Mouse (Mus musculus) testis, postnatal 10 days (tissue): Measurements from ENCODE around the gene Tomm40.
A peak's percentile ranks its signal among the peaks of the same experiment; 100 is the strongest.

Experiments
- DNase-seq: peaks from one replicate; pipeline ENCODE4 v3.0.0; 2021; ENCODE audit warnings: low spot score

Tomm40 gene

DNA sequence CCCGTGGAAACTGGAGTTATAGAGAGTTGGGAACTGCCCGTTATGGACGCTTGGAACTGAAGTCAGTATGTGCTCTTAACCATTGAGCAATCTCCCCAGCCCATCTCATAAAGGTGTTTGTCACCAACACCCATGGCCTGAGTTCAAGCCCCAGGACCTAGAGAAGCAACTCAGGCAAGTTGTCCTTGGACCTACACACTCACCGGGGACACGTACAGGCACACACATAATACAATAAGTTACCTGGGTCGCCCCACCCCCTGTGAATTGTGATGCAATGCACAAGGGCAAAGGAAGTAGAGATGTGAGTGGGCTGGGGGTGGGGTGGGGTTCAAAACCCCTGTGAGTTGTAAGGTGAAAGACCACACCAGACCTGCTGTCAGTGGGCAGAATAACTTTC, 28.7 kb downstream of the Tomm40 start:
- no peak for DNase-seq

DNA sequence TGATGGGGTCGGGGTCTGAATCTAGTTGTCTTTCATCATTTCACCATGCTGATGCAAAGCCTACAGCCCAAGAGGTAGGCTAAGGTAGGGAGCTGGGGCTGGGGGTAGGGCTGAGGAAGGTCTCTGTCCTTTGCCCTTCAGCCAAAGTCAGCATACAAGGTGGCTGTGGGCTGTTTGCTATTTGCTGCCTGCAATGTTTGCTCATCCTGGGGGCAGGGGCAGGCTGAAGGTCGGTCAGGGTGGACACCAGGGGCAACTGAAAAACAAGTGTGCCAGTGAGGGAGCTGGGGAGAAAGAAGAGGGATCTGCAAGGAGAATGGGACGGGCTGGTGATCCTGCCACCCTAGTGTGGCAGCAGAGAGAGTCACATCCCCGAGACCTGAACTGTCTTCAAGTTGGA, 29.9 kb downstream of the Tomm40 start:
- DNase-seq = no peak

DNA sequence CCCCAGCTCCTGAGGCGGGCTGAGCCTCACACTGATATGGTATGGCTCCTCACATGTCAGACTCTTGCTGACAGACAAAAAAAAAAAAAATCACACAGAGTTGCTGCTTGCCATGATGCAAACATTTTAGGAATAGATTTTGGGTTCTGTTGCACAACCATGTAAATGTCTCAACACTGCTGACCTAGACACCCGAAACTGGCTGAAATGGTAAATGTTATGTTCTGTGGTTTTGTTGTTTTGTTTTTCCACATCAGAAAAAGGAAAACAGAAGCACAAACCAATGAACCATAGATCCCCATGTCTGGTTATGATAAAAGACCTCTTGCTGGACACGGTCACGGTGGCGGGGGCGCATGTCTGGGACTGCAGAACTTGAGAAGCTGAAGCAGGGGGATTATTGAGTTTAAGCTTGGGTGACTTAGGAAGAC, 31.5 kb downstream of the Tomm40 start:
- no peak for DNase-seq

DNA sequence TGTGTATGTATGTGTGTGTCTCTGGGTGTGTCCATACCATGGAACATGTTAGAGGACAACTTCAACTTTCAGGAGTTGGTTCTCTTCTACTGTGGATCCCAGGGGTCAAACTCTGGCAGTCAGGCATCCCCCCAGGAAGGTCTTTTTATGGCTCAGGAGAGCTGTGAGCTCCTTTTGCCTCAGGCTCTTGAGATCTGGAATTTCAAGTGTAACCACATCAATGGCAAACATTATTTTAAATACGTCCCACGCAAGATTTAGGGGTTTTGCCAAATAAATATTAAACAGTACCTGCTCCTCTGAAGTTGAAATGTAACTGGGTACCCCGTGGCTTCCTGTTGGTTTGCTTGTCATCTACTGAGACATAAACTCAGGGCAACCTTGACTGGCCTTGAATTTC, 32.3 kb downstream of the Tomm40 start:
- no peak for DNase-seq

DNA sequence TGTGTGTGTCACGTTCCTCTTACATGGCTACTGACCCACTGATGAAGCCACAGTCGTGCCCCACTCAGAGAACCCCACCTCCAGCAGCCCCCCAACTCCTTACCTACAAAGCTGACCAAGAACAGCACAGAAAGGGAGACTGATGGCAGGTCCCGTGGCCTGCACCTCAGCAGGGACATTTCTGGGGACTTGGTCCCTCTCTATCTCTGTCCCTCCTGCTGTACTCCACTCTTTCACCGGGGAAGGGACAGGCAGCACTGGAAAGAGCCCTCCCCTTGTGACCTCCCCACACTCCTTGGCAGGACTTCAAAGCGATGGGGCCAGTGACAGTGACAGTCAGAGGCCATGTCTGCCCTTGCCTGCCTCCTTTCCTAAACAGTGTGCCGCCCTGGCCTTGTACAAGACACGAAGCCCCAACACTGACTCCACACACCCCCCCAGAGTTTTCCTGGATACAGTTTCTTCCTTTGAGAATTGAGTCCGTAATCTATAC, 34.0 kb downstream of the Tomm40 start, which contains the start of the genes Gm44805 and Apoc4:
Gene Gm44805 (minus strand): TSS at position 222 of the 493 bp plus-strand sequence.
Gene Apoc4 (minus strand): TSS at position 278 of the 493 bp plus-strand sequence.
- DNase-seq = no peak

DNA sequence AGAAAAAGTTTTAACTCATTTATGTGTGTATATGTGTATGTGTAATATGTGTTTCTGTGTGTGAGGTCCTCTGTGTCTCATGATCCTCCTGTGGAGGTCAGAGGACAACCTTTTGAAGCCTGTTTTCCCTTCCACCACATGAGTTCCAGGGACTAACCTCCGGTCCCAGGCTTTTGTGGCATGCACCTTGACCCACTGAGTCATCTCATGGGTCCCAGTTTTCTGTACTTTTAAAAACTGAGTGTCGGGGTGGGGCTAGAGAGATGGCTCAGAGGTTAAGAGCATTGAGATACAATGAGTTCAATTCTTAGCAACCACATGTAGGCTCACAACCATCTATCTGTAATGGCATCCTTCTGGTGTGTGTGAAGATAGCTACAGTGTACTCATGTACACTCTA, 34.5 kb downstream of the Tomm40 start:
- DNase-seq = no peak

DNA sequence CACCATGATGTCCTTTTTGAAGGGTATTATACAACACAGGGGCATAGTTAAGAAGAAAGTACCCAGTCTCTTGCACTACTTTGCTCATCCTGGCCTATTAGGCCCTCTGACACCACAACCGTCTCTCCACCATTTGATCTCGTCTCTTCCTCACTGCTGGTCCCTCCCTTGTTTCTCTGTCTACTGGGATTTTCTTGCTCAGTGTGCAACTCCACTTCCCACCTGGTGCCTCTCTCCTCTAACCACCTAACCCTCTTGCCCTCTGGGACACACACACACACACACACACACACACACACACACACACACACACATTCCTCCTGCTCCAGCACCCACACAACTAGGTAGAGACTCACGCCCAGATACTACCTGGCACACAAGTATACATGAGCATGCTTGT, 36.3 kb downstream of the Tomm40 start:
- DNase-seq = no peak

DNA sequence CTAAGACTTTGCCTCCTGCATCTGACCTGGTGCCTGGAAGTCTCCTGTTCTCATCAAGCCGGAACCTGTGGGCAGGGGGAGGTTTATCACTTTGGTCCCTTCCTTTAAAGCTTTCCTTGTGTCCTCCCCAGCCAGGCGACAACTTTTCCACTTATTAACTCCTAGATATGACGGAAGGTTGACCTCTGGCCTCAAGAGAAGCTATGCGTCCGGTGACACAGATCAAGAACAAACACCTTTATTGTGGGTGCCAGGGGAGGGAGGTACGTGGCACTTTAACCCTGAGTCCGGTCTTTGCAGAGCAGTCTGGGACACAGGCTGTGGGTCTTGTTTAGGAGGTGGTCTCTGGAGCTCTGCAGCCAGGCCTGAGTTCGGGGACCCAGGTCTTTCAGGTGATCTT, 37.4 kb downstream of the Tomm40 start, which contains the start of gene Apoc2:
Gene Apoc2 (minus strand): TSS at position 70 of the 400 bp plus-strand sequence.
- DNase-seq = no peak

DNA sequence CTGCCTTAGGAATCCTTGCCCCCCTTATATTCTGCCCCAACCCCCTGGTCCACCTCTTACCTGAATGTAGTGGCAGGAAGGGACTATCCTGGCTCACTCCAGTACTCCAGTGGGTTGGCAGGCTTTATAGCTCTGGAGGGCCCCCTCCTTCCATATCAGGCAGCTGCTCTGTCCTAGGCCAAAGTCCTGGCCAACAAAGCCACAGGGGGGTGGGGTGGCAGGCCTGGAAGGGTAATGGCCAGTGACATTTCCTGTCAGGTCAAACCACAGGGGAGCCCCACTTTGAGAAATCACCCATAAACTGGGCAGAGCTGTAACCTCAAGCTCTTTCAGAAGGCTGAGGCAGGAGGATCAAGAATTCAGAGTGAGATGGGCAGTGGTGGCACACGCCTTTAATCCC, 38.6 kb downstream of the Tomm40 start:
- DNase-seq = no peak

DNA sequence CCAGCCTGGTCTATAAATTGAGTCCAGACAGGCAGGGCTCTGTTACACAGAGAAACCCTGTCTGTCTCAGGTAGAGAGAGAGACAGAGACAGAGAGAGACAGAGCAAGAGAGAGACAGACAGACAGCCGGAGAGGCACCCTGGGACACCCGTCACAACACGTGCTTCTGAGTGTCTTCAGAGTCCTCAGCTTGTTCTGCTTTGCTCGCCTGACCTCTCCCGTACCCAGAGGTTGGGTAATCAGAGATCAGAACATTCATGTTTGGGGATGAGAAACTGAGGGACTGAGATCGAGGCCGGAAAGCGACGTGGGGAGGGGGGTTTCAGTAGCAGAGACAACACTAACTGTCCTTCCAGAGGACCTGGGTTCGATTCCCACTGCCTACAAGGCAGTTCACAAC, 39.4 kb downstream of the Tomm40 start:
- DNase-seq = no peak

DNA sequence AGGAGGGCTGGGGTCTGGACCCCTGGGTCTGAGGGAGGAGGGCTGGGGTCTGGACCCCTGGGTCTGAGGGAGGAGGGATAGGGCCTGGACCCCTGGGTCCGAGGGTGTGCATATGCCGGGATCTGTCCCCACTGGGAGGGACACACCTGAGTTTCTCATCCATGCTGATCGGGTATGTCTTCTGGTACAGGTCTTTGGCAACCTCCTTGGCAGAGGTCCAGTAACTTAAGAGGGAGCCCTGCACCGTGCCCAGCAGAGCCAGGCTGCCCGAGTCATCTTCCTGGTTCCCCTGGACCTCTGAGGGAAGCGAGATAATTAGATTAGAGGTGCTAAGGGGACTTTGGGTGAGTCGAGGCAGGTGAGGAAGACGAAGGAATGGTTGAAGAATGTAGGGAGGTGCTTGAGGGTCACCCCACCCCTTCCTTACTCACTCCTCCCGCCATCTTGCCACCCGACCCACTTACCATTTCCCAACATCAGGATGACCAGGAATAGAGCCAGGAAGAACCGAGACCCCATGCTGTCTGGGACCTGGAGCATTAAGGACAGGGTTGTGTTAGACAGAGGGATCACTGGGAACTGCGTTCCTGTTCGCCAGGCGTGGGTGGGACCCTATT, 42.0 kb downstream of the Tomm40 start:
- DNase-seq = no peak

DNA sequence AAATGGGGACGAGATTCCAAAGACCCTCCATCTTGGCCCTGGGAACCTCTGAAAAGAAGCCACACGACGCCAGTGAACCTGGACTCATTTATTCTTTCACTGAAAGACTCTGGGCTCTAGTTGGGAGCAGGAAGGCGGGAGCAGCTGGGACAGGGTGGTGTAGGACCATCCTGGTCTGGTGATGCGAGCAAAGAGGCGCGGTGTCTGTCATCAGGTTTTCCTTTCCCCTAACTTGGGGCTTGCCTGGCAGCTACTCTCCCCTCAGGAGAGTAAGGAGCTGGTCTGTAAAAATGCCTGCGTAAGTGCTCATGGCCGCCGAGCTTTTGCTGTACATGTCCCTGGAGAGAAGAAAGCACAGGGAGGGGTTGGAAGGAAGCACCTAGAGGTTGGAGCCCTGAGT, 43.7 kb downstream of the Tomm40 start:
- no peak for DNase-seq

DNA sequence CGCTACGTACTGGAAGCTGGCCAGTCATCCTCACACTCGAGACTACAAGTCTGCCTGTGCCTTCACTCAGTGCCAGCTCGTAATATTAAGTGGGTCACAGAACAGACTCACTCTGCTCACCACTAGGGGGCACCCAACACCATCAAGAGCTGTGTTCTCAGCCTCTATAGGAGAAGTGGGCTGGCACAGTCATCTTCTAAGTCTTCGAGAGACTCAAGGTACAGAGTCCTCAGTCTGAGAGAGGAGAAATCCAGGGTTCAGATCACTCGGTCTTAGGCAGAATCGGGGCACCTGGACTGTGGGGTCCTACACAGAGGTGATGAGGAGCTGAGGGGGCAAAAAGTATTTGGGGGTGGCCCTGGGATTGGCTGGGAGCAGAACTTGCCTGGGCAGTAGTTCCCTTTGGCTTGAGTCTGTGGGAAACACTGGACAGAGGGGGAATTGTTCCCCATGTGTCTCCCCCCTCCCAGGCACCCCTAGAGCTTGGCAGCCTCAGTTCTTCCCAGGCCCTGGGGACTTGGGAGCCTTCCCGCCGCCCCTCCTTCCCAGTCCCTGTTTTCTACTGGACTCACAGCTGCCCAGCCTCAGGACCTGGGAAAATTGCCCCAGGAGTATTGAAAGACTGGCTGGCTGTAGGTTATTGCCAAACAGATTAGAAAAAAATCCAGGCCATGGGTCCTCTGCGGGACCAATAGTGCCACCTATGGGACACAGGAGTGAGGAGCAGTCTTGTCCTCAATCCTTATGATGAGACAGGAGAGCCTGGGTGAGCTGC, 46.1 kb downstream of the Tomm40 start:
- DNase-seq = peak; percentile 94

DNA sequence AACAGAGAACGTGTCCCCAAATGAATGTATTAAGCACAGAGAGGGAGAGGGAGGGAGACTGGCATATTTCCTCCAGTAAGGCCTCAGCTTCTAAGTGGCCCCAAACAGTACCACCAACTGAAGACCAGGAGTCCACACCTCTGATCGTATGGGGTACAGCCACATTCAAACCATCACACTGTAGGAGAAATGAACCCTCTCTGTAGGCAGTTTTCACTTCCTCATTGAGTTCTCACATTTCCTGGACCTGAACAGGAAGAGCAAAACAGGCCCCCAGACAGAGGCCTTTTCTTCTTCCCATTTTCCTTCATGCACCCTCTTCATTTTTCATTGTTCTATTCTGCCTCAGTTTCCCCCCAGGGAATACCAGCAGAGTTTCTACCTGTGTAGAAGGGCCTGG, 47.8 kb downstream of the Tomm40 start:
- no peak for DNase-seq

DNA sequence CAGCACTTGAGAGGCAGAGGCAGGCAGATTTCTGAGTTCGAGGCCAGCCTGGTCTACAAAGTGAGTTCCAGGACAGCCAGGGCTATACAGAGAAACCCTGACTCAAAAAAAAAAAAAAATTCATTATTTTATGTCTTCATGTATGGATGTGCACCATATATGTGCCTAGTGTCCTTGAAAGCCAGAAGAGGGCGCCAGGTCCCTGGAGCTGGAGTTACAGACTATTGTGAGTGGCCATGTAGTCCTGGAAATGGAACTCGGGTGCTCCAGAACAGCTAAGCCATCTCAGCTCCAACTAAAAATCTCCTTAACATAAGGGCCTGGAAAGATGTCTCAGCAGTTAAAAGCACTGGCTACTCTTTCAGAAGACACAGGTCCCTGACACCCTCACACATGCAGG, 48.5 kb downstream of the Tomm40 start:
- no peak for DNase-seq

DNA sequence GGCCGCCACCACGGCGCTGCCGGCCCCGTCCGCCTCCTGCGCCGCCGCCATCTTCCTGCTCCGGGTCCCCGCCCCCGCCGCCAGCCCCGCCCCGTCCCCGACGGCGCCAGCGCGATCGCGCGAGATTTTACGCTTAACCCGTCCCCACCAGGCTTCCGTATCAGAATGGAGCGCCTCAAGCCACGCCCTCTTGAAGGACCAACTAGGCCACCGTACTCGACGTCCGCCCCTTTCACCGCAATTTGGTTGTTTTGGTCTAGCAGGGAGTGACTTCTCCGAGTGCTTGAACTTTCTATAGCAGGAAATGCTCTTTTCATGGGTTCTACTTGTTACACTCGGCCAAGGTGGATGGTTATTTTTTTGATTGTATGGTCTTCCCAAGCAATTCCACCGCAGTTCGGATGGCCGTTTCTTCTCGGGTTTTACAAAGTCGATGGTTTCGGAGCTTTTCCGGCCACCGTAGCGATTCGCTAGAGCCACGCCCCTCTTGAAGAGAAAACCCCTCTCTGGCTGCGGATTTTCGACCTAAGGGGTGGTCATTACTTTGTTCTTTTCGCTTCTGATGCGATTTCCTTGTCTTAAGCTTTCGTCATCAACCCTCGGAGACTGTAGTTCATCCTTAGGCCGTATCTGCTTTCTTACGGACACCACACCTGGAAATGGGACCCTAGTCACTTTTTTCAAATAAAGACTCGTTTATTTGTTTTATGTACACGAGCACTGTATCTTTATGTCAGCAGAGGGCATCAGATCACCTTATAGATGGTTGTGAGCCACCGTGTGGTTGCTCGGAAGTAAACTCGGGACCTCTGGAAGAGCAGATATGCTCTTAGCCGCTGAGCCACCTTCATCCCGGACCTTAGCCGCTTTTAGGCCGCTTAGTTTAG, 50.0 kb downstream of the Tomm40 start, which contains the start of gene Clptm1:
Gene Clptm1 (minus strand): TSS at position 79 of the 887 bp plus-strand sequence.
- peak; percentile 98 for DNase-seq

DNA sequence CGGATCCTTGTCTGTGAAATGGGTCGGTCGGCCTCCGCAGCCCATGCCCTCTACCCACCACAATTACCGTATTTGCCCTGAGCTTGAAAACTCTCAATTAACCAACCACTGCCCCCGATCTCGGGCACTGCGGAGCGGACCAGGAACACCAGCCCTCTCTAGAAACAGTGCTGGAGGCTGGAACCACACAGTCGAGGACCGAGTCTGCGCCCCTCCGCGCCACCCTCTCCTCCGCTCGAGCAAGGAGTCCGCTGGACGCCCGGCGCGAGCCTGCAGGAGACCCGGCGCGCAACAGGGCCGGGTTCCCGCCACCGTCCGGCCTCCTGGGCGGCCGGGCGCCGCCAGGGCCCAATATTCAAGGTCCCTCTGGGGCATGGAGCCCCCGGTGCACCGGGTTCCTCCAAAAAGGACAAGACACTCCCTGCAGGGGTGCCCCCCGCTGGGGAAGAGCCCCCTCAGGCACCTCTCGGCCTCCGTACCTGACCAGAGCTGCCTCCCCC, 50.7 kb downstream of the Tomm40 start:
- DNase-seq = no peak

DNA sequence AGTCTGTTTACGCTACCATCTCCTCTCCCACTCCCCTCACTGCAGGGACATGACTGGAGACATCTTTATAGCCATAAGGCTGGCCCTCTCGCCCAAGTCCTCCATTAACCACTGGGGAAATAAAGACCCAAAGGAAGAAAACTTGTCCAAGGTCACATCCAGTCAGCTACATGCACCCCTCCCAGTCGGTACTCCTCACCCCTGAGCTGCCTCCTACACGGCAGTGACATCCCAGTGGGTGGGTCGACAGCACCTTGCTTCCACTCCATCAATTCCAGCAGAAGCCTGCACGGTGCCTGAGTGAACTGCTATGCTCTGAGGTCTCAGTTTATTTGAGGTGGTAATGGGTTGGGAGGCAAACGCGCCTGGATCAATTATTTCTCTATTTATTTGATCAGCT, 51.3 kb downstream of the Tomm40 start:
- DNase-seq = no peak

DNA sequence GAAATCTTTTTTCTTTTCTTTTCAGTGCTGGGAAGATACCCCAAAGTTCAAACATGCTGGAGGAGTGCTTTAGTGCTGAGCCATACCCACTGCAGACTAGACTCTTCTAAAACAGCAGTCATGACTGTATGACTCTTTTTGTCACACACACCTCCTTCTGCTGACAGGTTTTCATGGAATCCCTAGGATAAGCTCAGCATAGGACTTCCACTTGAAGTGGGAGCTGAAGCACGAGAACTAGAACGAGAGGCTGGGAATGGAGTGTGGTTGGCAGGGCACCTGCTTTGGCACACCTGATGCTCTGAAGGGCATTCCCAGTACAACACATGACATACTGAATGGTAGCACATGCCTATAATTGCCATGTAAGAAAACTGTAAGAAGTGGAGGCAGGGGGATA, 62.6 kb downstream of the Tomm40 start:
- DNase-seq = no peak
